Mouse (Mus musculus) limb, embryonic 14.5 days (tissue): ENCODE results near the gene Sirpb1c. TPM values are rescaled to one million over a fixed set of nuclear protein-coding genes. Genes with fewer than 3 reads are reported as not detected.
"Not testable (repeated sequence)": the region's sequence is repeated elsewhere in the genome, so short reads cannot be mapped to it uniquely, and the experiment has no call there.

Source experiments
- ATAC-seq: fragments of 200-750 bp; cut with Nextera tagmentation; 2 replicates; pipeline ENCODE4 v1.8.0; 2017; ENCODE audit warnings: low read depth, moderate number of reproducible peaks, moderate TSS enrichment; ENCODE audit not compliant: low FRiP score
- DNase-seq: peaks from one replicate; pipeline ENCODE4 v3.0.0-alpha.2; 2015; ENCODE audit warnings: low spot score
- H3K27ac ChIP-seq: fragments of 300-500 bp; sonication (generic); replicated peaks from 2 replicates; pipeline ENCODE4 v1.5.1; 2014; ENCODE audit warnings: low read depth, mild to moderate bottlenecking, low read length, moderate library complexity, mixed read lengths
- H3K27me3 ChIP-seq: fragments of 300-500 bp; sonication (generic); 2 replicates; pipeline ENCODE4 v1.6.1; 2014; ENCODE audit warnings: low read length, mixed read lengths; ENCODE audit not compliant: control insufficient read depth, insufficient read depth
- H3K36me3 ChIP-seq: fragments of 300-500 bp; sonication (generic); 2 replicates; pipeline ENCODE4 v1.6.1; 2014; ENCODE audit warnings: mild to moderate bottlenecking, low read length, moderate library complexity, mixed read lengths; ENCODE audit not compliant: control insufficient read depth, insufficient read depth
- H3K4me1 ChIP-seq: fragments of 300-500 bp; sonication (generic); 2 replicates; pipeline ENCODE4 v1.6.1; 2014; ENCODE audit warnings: antibody characterized with exemption, low read length, mixed read lengths; ENCODE audit not compliant: control insufficient read depth, insufficient read depth
- H3K4me2 ChIP-seq: fragments of 300-500 bp; sonication (generic); replicated peaks from 2 replicates; pipeline ENCODE4 v1.6.1; 2014; ENCODE audit warnings: low read depth, mild to moderate bottlenecking, low read length, moderate library complexity; ENCODE audit not compliant: severe bottlenecking
- H3K4me3 ChIP-seq: fragments of 300-500 bp; sonication (generic); replicated peaks from 2 replicates; pipeline ENCODE4 v1.5.1; 2014; ENCODE audit warnings: low read length
- H3K9ac ChIP-seq: fragments of 300-500 bp; sonication (generic); 2 replicates; pipeline ENCODE4 v1.6.1; 2014; ENCODE audit warnings: mild to moderate bottlenecking, low read depth, low read length, moderate library complexity; ENCODE audit not compliant: severe bottlenecking
- H3K9me3 ChIP-seq: fragments of 300-500 bp; sonication (generic); 2 replicates; pipeline ENCODE4 v1.6.1; 2016; ENCODE audit warnings: low read length; ENCODE audit not compliant: control insufficient read depth
- POLR2A ChIP-seq: fragments of 200-500 bp; IDR thresholded peaks from 2 replicates; pipeline ENCODE4 v1.8.0; 2012; ENCODE audit warnings: inconsistent platforms, mild to moderate bottlenecking, moderate library complexity, borderline replicate concordance; ENCODE audit not compliant: insufficient read depth, insufficient read length; ENCODE audit errors: extremely low read depth
- WGBS: fragments of 180-500 bp; shearing (Covaris S2); extraction: QIAGEN DNeasy Blood & Tissue Kit; methylation state at CpG from one replicate; pipeline ENCODE4 v1.1.7; 2014; 5-methylcytosine and 5-hydroxymethylcytosine counted together
- polyA plus RNA-seq, 2 experiments: library from polyadenylated mRNA; depleted of rRNA in 1 of 2; stranded (reverse) in 1 of 2; unstranded in 1 of 2; fragments of >200 nt; fragmentation: Nextera tagmentation in 1 of 2; extraction: Ambion mirVana in 1 of 2; gene quantifications; 2 replicates each; pipeline versions ENCODE4 v1.2.1 to v1.2.3; 2012 to 2014

The Sirpb1c gene
- 0.08 and 0.14 TPM in 2 replicates for polyA plus RNA-seq (2012; rRNA removed)
- not detected in 2 replicates for polyA plus RNA-seq (2014; fragmentation: Nextera tagmentation; extraction: Ambion mirVana)

DNA sequence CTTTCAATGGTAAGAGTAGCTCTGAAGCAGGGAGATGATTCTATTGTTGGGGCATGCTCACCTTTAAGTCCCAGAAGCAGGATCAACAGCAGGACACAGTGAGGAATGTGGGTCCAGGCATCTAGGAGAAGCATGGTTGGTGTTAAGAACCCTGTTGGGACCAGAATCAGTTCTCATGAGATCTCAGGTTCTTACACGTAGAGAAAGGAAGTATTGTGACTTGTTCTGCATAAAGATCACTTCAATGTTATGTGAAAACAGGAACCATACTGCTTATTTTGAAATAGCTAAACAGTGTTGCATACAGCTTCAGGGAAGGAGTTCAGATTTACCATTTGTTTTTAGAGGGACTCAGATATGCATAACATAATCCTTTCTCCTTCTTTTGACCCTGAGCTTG lies at the start of gene Sirpb1c:
Sirpb1c (minus strand) TSS at position 249 of the 400 bp plus-strand sequence.
- not testable (repeated sequence) for H3K4me2 ChIP-seq, H3K4me1 ChIP-seq, H3K27me3 ChIP-seq, ATAC-seq, DNase-seq, H3K9me3 ChIP-seq, H3K4me3 ChIP-seq, H3K27ac ChIP-seq, H3K9ac ChIP-seq, H3K36me3 ChIP-seq
- no CpG with 5 or more reads among the region's 1 CpGs for WGBS

DNA sequence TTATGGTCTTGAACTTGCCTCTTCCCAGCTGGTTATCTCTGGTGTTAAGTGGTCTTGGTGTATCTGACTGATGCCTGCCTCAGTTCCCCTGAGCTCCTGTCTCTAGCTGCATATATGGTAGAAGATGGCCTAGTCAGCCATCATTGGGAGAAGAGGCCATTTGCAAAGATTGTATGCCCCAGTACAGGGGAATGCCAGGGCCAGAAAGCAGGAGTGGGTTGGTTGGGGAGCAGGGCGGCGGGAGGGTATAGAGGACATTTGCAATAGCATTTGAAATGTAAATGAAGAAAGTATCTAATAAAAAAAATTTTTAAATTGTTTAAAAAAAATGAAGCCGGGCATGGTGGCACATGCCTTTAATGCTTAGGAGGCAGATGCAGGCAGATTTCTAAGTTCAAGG lies 38.1 kb upstream of the Sirpb1c start:
- TF ChIP-seq POLR2A: no peak
- no peak overlapping the region for H3K4me3 ChIP-seq
- H3K27me3 ChIP-seq: no peaks in the 10 kb centered on the region
- no peak for DNase-seq
- no peaks in the 10 kb centered on the region for H3K9me3 ChIP-seq
- H3K9ac ChIP-seq: no peak overlapping the region
- H3K4me2 ChIP-seq: no peak overlapping the region
- H3K27ac ChIP-seq: no peak overlapping the region
- H3K36me3 ChIP-seq: no peaks in the 10 kb centered on the region
- WGBS: 93% methylated on average over 3 of the region's 3 CpGs
- no peaks in the 10 kb centered on the region for H3K4me1 ChIP-seq
- ATAC-seq: no peak

DNA sequence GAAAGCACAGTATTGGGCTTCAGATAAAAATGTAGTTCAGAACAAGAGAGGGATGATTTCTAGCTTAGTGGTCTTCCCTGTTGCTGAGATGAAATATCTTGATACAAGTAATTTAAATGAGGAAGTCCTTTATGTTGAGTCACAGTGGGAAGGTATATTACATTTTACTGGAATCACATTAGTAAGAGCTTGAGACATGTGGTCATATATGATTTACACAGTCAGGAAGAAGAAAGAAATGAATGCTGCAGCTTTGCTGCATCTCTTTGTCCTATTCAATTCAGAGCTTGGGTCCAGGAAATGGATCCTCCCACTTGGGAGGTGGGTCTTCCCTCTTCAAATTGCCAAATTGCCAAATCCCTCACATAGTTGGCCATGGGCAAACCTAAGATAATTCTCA lies 7.4 kb upstream of the Sirpb1c start:
- DNase-seq, H3K4me2 ChIP-seq, H3K9me3 ChIP-seq, H3K4me3 ChIP-seq, H3K27me3 ChIP-seq, H3K27ac ChIP-seq, H3K4me1 ChIP-seq, H3K36me3 ChIP-seq, H3K9ac ChIP-seq, ATAC-seq: not testable (repeated sequence)

DNA sequence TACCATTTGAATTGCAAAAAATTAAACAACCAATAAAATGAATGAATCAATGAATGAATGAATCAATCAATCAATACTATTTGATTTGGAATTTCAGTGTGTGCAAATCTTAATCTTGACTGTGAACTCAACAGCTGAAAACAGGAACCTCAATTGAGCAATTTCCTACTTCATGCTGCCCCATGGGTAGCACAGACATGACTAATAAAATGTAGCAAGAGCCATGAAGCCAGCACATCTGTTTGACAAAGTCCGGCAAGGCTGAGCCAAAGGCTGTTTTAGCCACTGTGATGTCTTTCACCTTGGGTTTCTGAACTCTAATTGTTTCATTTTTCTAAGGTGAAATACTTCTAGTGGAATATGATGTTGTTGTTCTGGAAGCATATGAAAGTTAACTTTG lies 1.6 kb upstream of the Sirpb1c start:
- Histone ChIP-seq H3K9ac (no peak overlapping the region), H3K27me3 (no peaks in the 10 kb centered on the region), H3K36me3 (no peaks in the 10 kb centered on the region), H3K9me3 (no peaks in the 10 kb centered on the region), H3K4me1 (no peaks in the 10 kb centered on the region), H3K4me2 (no peak overlapping the region), H3K27ac (no peak overlapping the region), H3K4me3 (no peak overlapping the region)
- TF ChIP-seq POLR2A: no peak
- ATAC-seq (no peak), DNase-seq (no peak)
- 89% methylated on average over 1 of the region's 1 CpGs for WGBS

DNA sequence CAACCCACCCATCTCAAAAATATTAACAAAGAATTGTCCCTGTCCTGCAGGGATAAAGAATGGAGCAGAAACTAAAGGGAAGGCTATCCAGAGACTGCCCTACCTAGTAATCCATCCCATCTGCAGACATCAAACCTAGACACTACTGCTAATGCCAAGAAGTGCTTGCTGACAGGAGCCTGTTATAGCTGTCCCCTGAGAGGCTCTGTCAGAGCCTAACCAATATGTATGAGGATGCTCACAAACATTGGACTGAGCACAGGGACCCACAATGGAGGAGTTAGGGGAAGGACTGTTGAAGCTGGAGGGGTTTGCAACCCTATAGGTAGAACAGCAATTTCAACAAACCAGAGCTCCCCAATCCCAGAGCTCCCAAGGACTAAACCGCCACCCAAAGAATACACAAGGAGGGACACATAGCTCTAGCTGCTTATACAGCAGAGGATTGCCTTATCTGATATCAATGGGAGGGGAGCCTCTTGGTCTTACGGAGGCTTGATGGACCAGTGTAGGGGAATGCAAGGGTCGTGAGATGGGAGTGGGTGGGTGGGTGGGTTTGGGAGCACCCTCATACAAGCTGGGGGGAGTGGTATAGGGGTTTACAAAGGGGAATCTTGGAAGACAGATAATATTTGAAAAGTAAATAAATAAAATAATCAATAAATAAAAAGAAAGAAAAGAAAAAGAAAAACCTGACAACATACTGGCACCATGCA lies 838 bp downstream of the Sirpb1c start:
- no peaks in the 10 kb centered on the region for H3K27me3 ChIP-seq
- H3K9ac ChIP-seq: no peak overlapping the region
- H3K4me2 ChIP-seq: no peak overlapping the region
- H3K27ac ChIP-seq: no peak overlapping the region
- ATAC-seq (no peak), DNase-seq (no peak)
- H3K9me3 ChIP-seq: no peaks in the 10 kb centered on the region
- 74% methylated on average over 3 of the region's 3 CpGs for WGBS
- no peaks in the 10 kb centered on the region for H3K36me3 ChIP-seq
- no peak for TF ChIP-seq POLR2A
- H3K4me1 ChIP-seq: no peaks in the 10 kb centered on the region
- no peak overlapping the region for H3K4me3 ChIP-seq

DNA sequence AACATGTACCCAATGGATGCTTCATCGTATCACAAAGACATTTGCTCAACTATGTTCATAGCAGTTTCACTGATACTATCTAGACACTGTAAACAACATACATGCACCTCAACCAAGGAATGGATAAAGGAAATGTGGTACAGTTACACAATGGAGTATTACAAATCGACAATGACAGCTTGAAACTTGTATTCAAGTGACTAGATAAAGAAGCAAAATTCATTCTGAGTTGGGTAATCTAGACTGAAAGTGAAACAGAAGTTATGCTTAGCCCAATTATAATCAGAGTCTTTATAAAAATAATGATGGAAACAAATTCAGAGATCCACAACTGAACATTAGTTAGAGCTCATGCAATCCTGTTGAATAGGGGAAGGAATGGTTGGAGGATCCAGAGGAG lies 74.7 kb downstream of the Sirpb1c start:
- H3K9ac ChIP-seq, DNase-seq, H3K36me3 ChIP-seq, H3K4me2 ChIP-seq, ATAC-seq, H3K4me1 ChIP-seq, H3K27me3 ChIP-seq, H3K9me3 ChIP-seq, H3K4me3 ChIP-seq, H3K27ac ChIP-seq: not testable (repeated sequence)
- WGBS: 63% methylated on average over 2 of the region's 2 CpGs

Other genes starting within 250 kb of the Sirpb1c start
- 0.10 TPM in 1 of 2 replicates, not detected in the other for gene Gm5150, start 157.9 kb upstream of the Sirpb1c start, polyA plus RNA-seq (2012; rRNA removed)
- gene Gm5150, start 157.9 kb upstream of the Sirpb1c start, polyA plus RNA-seq (2014; fragmentation: Nextera tagmentation; extraction: Ambion mirVana): not detected in 2 replicates